Mouse (Mus musculus): ENCODE data around the gene Olfr1084. TPM values are rescaled to one million over a fixed set of nuclear protein-coding genes. Genes with fewer than 3 reads are reported as not detected.

Gene Olfr1084
- polyA plus RNA-seq (2021; fragmentation: Nextera tagmentation): not detected in 2 replicates
- long read RNA-seq, experiment 1: 0 reads
- long read RNA-seq, experiment 2: 0 reads

GRCm38 (mm10) chr2:86639625-86640024 lies at the start of gene Olfr1084:
Gene Olfr1084, minus strand, starts transcription at chr2:86639725.

GRCm38 (mm10) chr2:86679992-86680391 lies 40.5 kb upstream of the Olfr1084 start, which contains the start of gene Olfr1086:
Gene Olfr1086, minus strand, starts transcription at chr2:86680092.

GRCm38 (mm10) chr2:86661919-86662318 lies 22.4 kb upstream of the Olfr1084 start, which contains the start of gene Olfr1085:
Gene Olfr1085, minus strand, starts transcription at chr2:86662019.

GRCm38 (mm10) chr2:86598866-86599265 lies 40.7 kb downstream of the Olfr1084 start, which contains the start of gene Olfr1082:
Gene Olfr1082, minus strand, starts transcription at chr2:86598966.

Other genes starting within 250 kb of the Olfr1084 start
- not detected in 2 replicates for gene Olfr1061, start 225.7 kb downstream of the Olfr1084 start, polyA plus RNA-seq (2021; fragmentation: Nextera tagmentation)
- gene Olfr1062, start 213.0 kb downstream of the Olfr1084 start, polyA plus RNA-seq (2021; fragmentation: Nextera tagmentation): not detected in 2 replicates
- gene Olfr1065, start 189.1 kb downstream of the Olfr1084 start, polyA plus RNA-seq (2021; fragmentation: Nextera tagmentation): not detected in 2 replicates
- not detected in 2 replicates for gene Olfr1066, start 183.5 kb downstream of the Olfr1084 start, polyA plus RNA-seq (2021; fragmentation: Nextera tagmentation)
- not detected in 2 replicates for gene Olfr228, start 152.3 kb downstream of the Olfr1084 start, polyA plus RNA-seq (2021; fragmentation: Nextera tagmentation)
- not detected in 2 replicates for gene Olfr1076, start 131.3 kb downstream of the Olfr1084 start, polyA plus RNA-seq (2021; fragmentation: Nextera tagmentation)
- not detected in 2 replicates for gene Olfr1079, start 97.2 kb downstream of the Olfr1084 start, polyA plus RNA-seq (2021; fragmentation: Nextera tagmentation)
- not detected in 2 replicates for gene Olfr1080, start 81.5 kb downstream of the Olfr1084 start, polyA plus RNA-seq (2021; fragmentation: Nextera tagmentation)
- not detected in 2 replicates for gene Olfr1082, start 40.8 kb downstream of the Olfr1084 start, polyA plus RNA-seq (2021; fragmentation: Nextera tagmentation)
- gene Olfr1085, start 22.3 kb upstream of the Olfr1084 start, polyA plus RNA-seq (2021; fragmentation: Nextera tagmentation): not detected in 2 replicates
- not detected in 2 replicates for gene Olfr1086, start 40.4 kb upstream of the Olfr1084 start, polyA plus RNA-seq (2021; fragmentation: Nextera tagmentation)
- gene Olfr1087, start 58.7 kb upstream of the Olfr1084 start, polyA plus RNA-seq (2021; fragmentation: Nextera tagmentation): not detected in 2 replicates
- gene Olfr1089, start 94.0 kb upstream of the Olfr1084 start, polyA plus RNA-seq (2021; fragmentation: Nextera tagmentation): not detected in 2 replicates
- not detected in 2 replicates for gene Olfr1090, start 119.3 kb upstream of the Olfr1084 start, polyA plus RNA-seq (2021; fragmentation: Nextera tagmentation)
- not detected in 2 replicates for gene Olfr1093, start 142.8 kb upstream of the Olfr1084 start, polyA plus RNA-seq (2021; fragmentation: Nextera tagmentation)
- gene Olfr141, start 170.3 kb upstream of the Olfr1084 start, polyA plus RNA-seq (2021; fragmentation: Nextera tagmentation): not detected in 2 replicates
- not detected in 2 replicates for gene Olfr1094, start 184.9 kb upstream of the Olfr1084 start, polyA plus RNA-seq (2021; fragmentation: Nextera tagmentation)
- not detected in 2 replicates for gene Olfr1095, start 212.0 kb upstream of the Olfr1084 start, polyA plus RNA-seq (2021; fragmentation: Nextera tagmentation)
- not detected in 2 replicates for gene Gm13723, start 235.1 kb upstream of the Olfr1084 start, polyA plus RNA-seq (2021; fragmentation: Nextera tagmentation)

All from layer of hippocampus, adult 6 months (tissue).